Mouse (Mus musculus) stomach, embryonic 16.5 days (tissue): ENCODE results near the gene Pafah2. TPM values are rescaled to one million over a fixed set of nuclear protein-coding genes. Genes with fewer than 3 reads are reported as not detected.
"Not testable (repeated sequence)": the region's sequence is repeated elsewhere in the genome, so short reads cannot be mapped to it uniquely, and the experiment has no call there.

Experiments
- ATAC-seq: fragments of 200-750 bp; cut with Nextera tagmentation; 2 replicates; pipeline ENCODE4 v1.8.0; 2017; ENCODE audit warnings: moderate number of reproducible peaks, moderate TSS enrichment; ENCODE audit not compliant: insufficient read depth, low FRiP score
- H3K27ac ChIP-seq: fragments of 300-500 bp; sonication (generic); 2 replicates; pipeline ENCODE4 v1.5.1; 2014; ENCODE audit warnings: low read length
- H3K27me3 ChIP-seq: fragments of 300-500 bp; sonication (generic); 2 replicates; pipeline ENCODE4 v1.6.1; 2014; ENCODE audit warnings: low read length, control low read depth, mixed read lengths; ENCODE audit not compliant: control insufficient read depth, insufficient read depth
- H3K36me3 ChIP-seq: fragments of 300-500 bp; sonication (generic); 2 replicates; pipeline ENCODE4 v1.6.1; 2014; ENCODE audit warnings: low read length; ENCODE audit not compliant: control insufficient read depth, insufficient read depth
- H3K4me1 ChIP-seq: fragments of 300-500 bp; sonication (generic); 2 replicates; pipeline ENCODE4 v1.6.1; 2014; ENCODE audit warnings: low read length, control low read depth, mixed read lengths; ENCODE audit not compliant: control insufficient read depth, insufficient read depth
- H3K4me2 ChIP-seq: fragments of 300-500 bp; sonication (generic); 2 replicates; pipeline ENCODE4 v1.6.1; 2014; ENCODE audit warnings: low read depth, low read length, mixed read lengths
- H3K4me3 ChIP-seq: fragments of 300-500 bp; sonication (generic); replicated peaks from 2 replicates; pipeline ENCODE4 v1.5.1; 2014; ENCODE audit warnings: mild to moderate bottlenecking, low read length
- H3K9ac ChIP-seq: fragments of 300-500 bp; sonication (generic); 2 replicates; pipeline ENCODE4 v1.6.1; 2014; ENCODE audit warnings: low read length
- H3K9me3 ChIP-seq: fragments of 300-500 bp; sonication (generic); replicated peaks from 2 replicates; pipeline ENCODE4 v1.6.1; 2016; ENCODE audit warnings: low read length, control low read depth; ENCODE audit not compliant: control insufficient read depth
- WGBS: fragments of 180-500 bp; shearing (Covaris S2); extraction: QIAGEN DNeasy Blood & Tissue Kit; methylation state at CpG from one replicate; pipeline ENCODE4 v1.1.7; 2014; 5-methylcytosine and 5-hydroxymethylcytosine counted together
- polyA plus RNA-seq: library from polyadenylated mRNA; unstranded; fragments of >200 nt; fragmentation: Nextera tagmentation; extraction: Ambion mirVana; gene quantifications from 2 replicates; pipeline ENCODE4 v1.2.1, GENCODE M21; 2015

The Pafah2 gene
- polyA plus RNA-seq, 1 experiment from 2014 or later: 24.7 TPM

- ATAC-seq: no peak
- Histone ChIP-seq H3K4me1 (no peaks in the 10 kb centered on the region; the same call in 1 of the 2 replicates), H3K36me3 (no peaks in the 10 kb centered on the region), H3K27me3 (peaks cover 2% of the 10 kb centered on the region), H3K4me3 (no peak overlapping the region), H3K9ac (no peak overlapping the region), H3K4me2 (no peak overlapping the region), H3K27ac (no peak overlapping the region), H3K9me3 (no peaks in the 10 kb centered on the region)
- WGBS: 24% methylated on average over 5 of the region's 5 CpGs
Observed at GRCm38 (mm10) chr4:134365280-134365679, 30.8 kb upstream of the Pafah2 start.

GRCm38 (mm10) chr4:134370649-134371221, 25.4 kb upstream of the Pafah2 start:
- H3K4me3 ChIP-seq: peak overlapping the region; percentile 59
- H3K27ac ChIP-seq: no peak overlapping the region
- H3K4me1 ChIP-seq: peaks cover 18% of the 10 kb centered on the region
- peak overlapping the region; percentile 58 for H3K9ac ChIP-seq
- peaks cover 22% of the 10 kb centered on the region for H3K27me3 ChIP-seq
- no peaks in the 10 kb centered on the region for H3K9me3 ChIP-seq
- ATAC-seq: no peak
- WGBS: 2% methylated on average over 18 of the region's 18 CpGs
- peak overlapping the region; percentile 96 for H3K4me2 ChIP-seq
- no peaks in the 10 kb centered on the region for H3K36me3 ChIP-seq

GRCm38 (mm10) chr4:134371316-134371855, 24.7 kb upstream of the Pafah2 start:
- ATAC-seq: no peak
- H3K9ac ChIP-seq: peak overlapping the region; percentile 58
- H3K4me3 ChIP-seq: peak overlapping the region; percentile 59
- peaks cover 22% of the 10 kb centered on the region for H3K27me3 ChIP-seq
- no peaks in the 10 kb centered on the region for H3K36me3 ChIP-seq
- H3K9me3 ChIP-seq: no peaks in the 10 kb centered on the region
- WGBS: under 1% methylated on average over 17 of the region's 17 CpGs
- H3K4me1 ChIP-seq: peaks cover 18% of the 10 kb centered on the region
- peak overlapping the region; percentile 96 for H3K4me2 ChIP-seq
- no peak overlapping the region for H3K27ac ChIP-seq

DNA sequence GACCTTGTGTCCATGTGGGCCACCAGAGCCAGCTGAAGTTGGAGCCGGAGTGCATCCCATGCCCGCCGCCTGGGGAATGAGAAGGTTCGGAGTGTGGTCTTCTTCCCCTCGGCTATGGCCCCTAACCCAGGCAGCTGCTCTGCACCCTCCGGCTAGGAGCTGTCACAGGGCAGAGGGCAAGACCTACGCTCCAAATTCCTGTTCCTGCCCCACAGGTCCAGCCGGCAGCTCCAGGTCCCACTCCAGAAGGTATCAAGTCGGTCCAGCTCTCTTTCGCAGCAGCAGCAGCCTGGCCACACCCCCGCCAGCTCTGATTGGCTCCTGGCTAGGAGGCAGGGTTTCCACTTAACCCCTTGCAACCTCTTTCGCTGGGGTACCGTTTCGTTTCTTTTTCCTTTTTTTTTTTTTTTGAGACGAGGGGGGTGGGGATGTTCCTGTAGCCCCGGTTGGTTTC, 23.8 kb upstream of the Pafah2 start:
- H3K27me3 ChIP-seq: peaks cover 22% of the 10 kb centered on the region
- no peaks in the 10 kb centered on the region for H3K36me3 ChIP-seq
- peak overlapping the region; percentile 59 for H3K4me3 ChIP-seq
- no peaks in the 10 kb centered on the region for H3K9me3 ChIP-seq
- WGBS: under 1% methylated on average over 16 of the region's 16 CpGs
- no peak overlapping the region for H3K27ac ChIP-seq
- H3K9ac ChIP-seq: peak overlapping the region; percentile 66
- H3K4me2 ChIP-seq: peak overlapping the region; percentile 96
- peak; percentile 81 for ATAC-seq
- H3K4me1 ChIP-seq: peaks cover 18% of the 10 kb centered on the region

GRCm38 (mm10) chr4:134373295-134373694, 22.8 kb upstream of the Pafah2 start:
- ATAC-seq: no peak
- H3K4me3 ChIP-seq: no peak overlapping the region
- no peak overlapping the region for H3K27ac ChIP-seq
- H3K36me3 ChIP-seq: no peaks in the 10 kb centered on the region
- H3K9ac ChIP-seq: no peak overlapping the region
- no peak overlapping the region for H3K4me2 ChIP-seq
- peaks cover 22% of the 10 kb centered on the region for H3K27me3 ChIP-seq
- H3K4me1 ChIP-seq: peaks cover 18% of the 10 kb centered on the region
- 84% methylated on average over 8 of the region's 8 CpGs for WGBS
- H3K9me3 ChIP-seq: no peaks in the 10 kb centered on the region

DNA sequence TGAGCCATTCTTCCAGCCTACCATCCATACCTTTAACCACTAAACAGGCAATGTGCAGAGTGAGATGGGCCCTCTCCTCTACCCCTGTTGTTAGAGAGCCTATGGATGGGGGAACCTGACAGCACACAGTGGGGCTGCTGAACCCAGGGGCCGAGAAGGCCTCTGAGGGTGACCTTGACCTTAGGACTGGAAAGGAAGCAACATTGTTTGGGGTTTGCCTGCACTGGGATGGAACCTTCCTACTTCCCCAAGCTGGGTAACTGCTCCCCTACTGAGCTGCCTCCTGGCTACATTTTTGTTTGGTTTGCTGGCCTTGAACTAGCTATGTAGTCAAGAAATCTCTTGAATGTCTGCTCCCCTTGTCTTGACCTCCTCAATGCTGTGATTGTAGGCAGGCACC, 21.8 kb upstream of the Pafah2 start:
- Histone ChIP-seq H3K4me2 (no peak overlapping the region), H3K4me3 (no peak overlapping the region), H3K36me3 (no peaks in the 10 kb centered on the region), H3K27ac (no peak overlapping the region), H3K4me1 (peaks cover 23% of the 10 kb centered on the region), H3K9me3 (no peaks in the 10 kb centered on the region), H3K27me3 (peaks cover 22% of the 10 kb centered on the region), H3K9ac (no peak overlapping the region)
- ATAC-seq: no peak
- WGBS: 57% methylated on average over 1 of the region's 1 CpGs

- no peak overlapping the region for H3K4me3 ChIP-seq
- no peaks in the 10 kb centered on the region for H3K27me3 ChIP-seq
- WGBS: 37% methylated on average over 10 of the region's 10 CpGs
- H3K9me3 ChIP-seq: no peaks in the 10 kb centered on the region
- no peak overlapping the region for H3K9ac ChIP-seq
- no peak for ATAC-seq
- H3K27ac ChIP-seq: no peak overlapping the region
- no peak overlapping the region for H3K4me2 ChIP-seq
- H3K36me3 ChIP-seq: no peaks in the 10 kb centered on the region
- H3K4me1 ChIP-seq: peaks cover 4% of the 10 kb centered on the region; the same call in 1 of the 2 replicates
Observed at GRCm38 (mm10) chr4:134378089-134378615, 18.0 kb upstream of the Pafah2 start.

- Histone ChIP-seq H3K4me2 (no peak overlapping the region), H3K4me1 (peaks cover 4% of the 10 kb centered on the region; the same call in 1 of the 2 replicates), H3K9me3 (no peaks in the 10 kb centered on the region), H3K9ac (no peak overlapping the region), H3K27ac (no peak overlapping the region; the same call in 1 of the 2 replicates), H3K36me3 (no peaks in the 10 kb centered on the region), H3K4me3 (no peak overlapping the region), H3K27me3 (no peaks in the 10 kb centered on the region)
- 72% methylated on average over 8 of the region's 8 CpGs for WGBS
- no peak for ATAC-seq
Observed at GRCm38 (mm10) chr4:134379510-134379909, 16.6 kb upstream of the Pafah2 start.

- WGBS: 95% methylated on average over 2 of the region's 6 CpGs
- not testable (repeated sequence) for H3K9me3 ChIP-seq, H3K27ac ChIP-seq, H3K27me3 ChIP-seq, ATAC-seq, H3K9ac ChIP-seq, H3K4me3 ChIP-seq, H3K4me2 ChIP-seq, H3K36me3 ChIP-seq, H3K4me1 ChIP-seq
Observed at GRCm38 (mm10) chr4:134383750-134384149, 12.4 kb upstream of the Pafah2 start, which contains the start of gene Extl1. Gene Extl1 (minus strand): TSS chr4:134383850.
